Mouse (Mus musculus): ENCODE measurements around the gene Carnmt1.

DNA sequence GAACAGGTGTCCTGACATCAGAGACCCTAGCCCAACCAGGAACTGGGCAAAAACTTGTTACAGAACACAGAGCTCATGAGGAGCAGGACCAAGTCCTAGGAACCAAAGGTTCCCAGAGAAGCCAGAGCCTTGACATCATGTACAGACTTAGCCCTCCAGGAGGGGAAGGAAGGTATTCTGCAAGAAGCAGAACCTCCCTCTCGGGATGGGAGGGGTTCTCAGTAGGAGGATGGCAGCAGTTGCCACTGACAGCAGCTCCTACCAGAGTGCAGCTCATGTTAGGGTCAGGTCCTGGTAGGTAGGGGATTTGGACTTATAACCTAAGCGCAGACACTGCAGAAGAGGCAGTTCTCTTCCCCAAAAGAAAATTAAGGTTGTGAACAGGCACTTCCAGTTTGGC lies 46.7 kb upstream of the Carnmt1 start:
- TF ChIP-seq CTCF (IDR thresholded peaks at IDR 0.05; ENCODE audit: extremely low read depth, insufficient read depth, insufficient read length, insufficient replicate concordance) (no peak), POLR2A (IDR thresholded peaks at IDR 0.05; ENCODE audit: low read depth, low read length) (no peak)
